Comparison of ENCODE assay signal across 9 mouse cellular contexts in genomic region chr9:60887389-60887811, GRCm38 (mm10).
DNase-seq lines count a peak whose midpoint lies in the region; ATAC-seq and TF ChIP-seq lines count a peak whose summit lies in the region.
"Had no signal": no experiment of that assay in that cellular context is flagged by ENCODE, and none has a peak within 500 bp of the region (broad histone marks: within the 10 kb centered on the region; RNA-seq: fewer than 3 reads in every experiment).

No protein-coding gene starts in this region.

- peak; percentile 61 for TF ChIP-seq CTCF in lung, embryonic 14.5 days (IDR thresholded peaks at IDR 0.05; ENCODE audit: low read depth)

- peak; percentile 49; the same call in 1 of the 2 replicates for ATAC-seq in lung, embryonic 14.5 days (ENCODE audit: insufficient read depth)
- ATAC-seq in intestine, embryonic 16.5 days = peak; percentile 38

- H3K4me3 ChIP-seq in lung, embryonic 14.5 days (ENCODE audit: low read depth, low read length) = no peak overlapping the region
- no peak overlapping the region for H3K4me3 ChIP-seq in intestine, embryonic 16.5 days (ENCODE audit: low read length)

- DNase-seq in embryo, embryonic 10.5 days (ENCODE audit: low spot score) = peak; percentile 30
- DNase-seq in embryo, embryonic 10 days (ENCODE audit: low spot score) = no peak
- DNase-seq in lung, embryonic 14.5 days = peak; percentile 75
- no peak for DNase-seq in lung, adult 18-20 months
- DNase-seq in retina, embryonic 14.5 days (ENCODE audit: low spot score) = peak; percentile 44
- DNase-seq in cerebellum, postnatal 4 days (ENCODE audit: low spot score in 2 of 2) = no peak
- no peak for DNase-seq in ovary, postnatal 10 days (ENCODE audit: low spot score)
- DNase-seq: thymus, postnatal 36 days had no signal

- no peak overlapping the region for H3K9ac ChIP-seq in lung, embryonic 14.5 days
- H3K9ac ChIP-seq in intestine, embryonic 16.5 days (ENCODE audit: low read depth, low read length) = no peak overlapping the region

- no peaks in the 10 kb centered on the region for H3K9me3 ChIP-seq in lung, embryonic 14.5 days (ENCODE audit: low read depth, low read length)
- H3K9me3 ChIP-seq in intestine, embryonic 16.5 days (ENCODE audit: control insufficient read depth, low read length) = 0 out of 2 replicates have a peak, but pooled peaks cover 2% of the 10 kb centered on the region

- H3K4me1 ChIP-seq in lung, embryonic 14.5 days (ENCODE audit: insufficient read depth) = 0 out of 2 replicates have a peak, but pooled peaks cover 3% of the 10 kb centered on the region
- H3K4me1 ChIP-seq in intestine, embryonic 16.5 days (ENCODE audit: control insufficient read depth, insufficient read depth, low read length) = peaks cover 3% of the 10 kb centered on the region; the same call in 1 of the 2 replicates

- 50% methylated on average over 9 of the region's 9 CpGs for WGBS in lung, embryonic 14.5 days
- 61% methylated on average over 9 of the region's 9 CpGs for WGBS in intestine, embryonic 16.5 days

- no peak overlapping the region for H3K4me2 ChIP-seq in lung, embryonic 14.5 days
- no peak overlapping the region for H3K4me2 ChIP-seq in intestine, embryonic 16.5 days (ENCODE audit: low read depth, low read length)

- H3K27me3 ChIP-seq in lung, embryonic 14.5 days (ENCODE audit: insufficient read depth, low read length) = no peaks in the 10 kb centered on the region
- H3K27me3 ChIP-seq in intestine, embryonic 16.5 days (replicated peaks; ENCODE audit: control insufficient read depth, insufficient read depth, low read length) = no peaks in the 10 kb centered on the region

- no peak overlapping the region for H3K27ac ChIP-seq in lung, embryonic 14.5 days (ENCODE audit: low read depth)
- peak overlapping the region; percentile 39 for H3K27ac ChIP-seq in intestine, embryonic 16.5 days (ENCODE audit: low read length)

- H3K36me3 ChIP-seq in lung, embryonic 14.5 days (ENCODE audit: insufficient read depth) = no peaks in the 10 kb centered on the region
- 0 out of 2 replicates have a peak, but pooled peaks cover 3% of the 10 kb centered on the region for H3K36me3 ChIP-seq in intestine, embryonic 16.5 days (ENCODE audit: control insufficient read depth, insufficient read depth, low read length)

Comparison
In these comparisons a context has a peak if more than half of its experiments do, and no peak if none do; other contexts are left out.
1. DNase-seq: peak in embryo, embryonic 10.5 days (single experiment), lung, embryonic 14.5 days (single experiment) and retina, embryonic 14.5 days (single experiment); none in embryo, embryonic 10 days (single experiment), lung, adult 18-20 months (0 of 2), cerebellum, postnatal 4 days (0 of 2) and ovary, postnatal 10 days (single experiment).